Mouse (Mus musculus): ENCODE results near the gene Nr2c1. TPM values are rescaled to one million over a fixed set of nuclear protein-coding genes. Genes with fewer than 3 reads are reported as not detected.

The Nr2c1 gene
- polyA plus RNA-seq (2012; rRNA removed), result 5.1 and 6.1 TPM in 2 replicates

DNA sequence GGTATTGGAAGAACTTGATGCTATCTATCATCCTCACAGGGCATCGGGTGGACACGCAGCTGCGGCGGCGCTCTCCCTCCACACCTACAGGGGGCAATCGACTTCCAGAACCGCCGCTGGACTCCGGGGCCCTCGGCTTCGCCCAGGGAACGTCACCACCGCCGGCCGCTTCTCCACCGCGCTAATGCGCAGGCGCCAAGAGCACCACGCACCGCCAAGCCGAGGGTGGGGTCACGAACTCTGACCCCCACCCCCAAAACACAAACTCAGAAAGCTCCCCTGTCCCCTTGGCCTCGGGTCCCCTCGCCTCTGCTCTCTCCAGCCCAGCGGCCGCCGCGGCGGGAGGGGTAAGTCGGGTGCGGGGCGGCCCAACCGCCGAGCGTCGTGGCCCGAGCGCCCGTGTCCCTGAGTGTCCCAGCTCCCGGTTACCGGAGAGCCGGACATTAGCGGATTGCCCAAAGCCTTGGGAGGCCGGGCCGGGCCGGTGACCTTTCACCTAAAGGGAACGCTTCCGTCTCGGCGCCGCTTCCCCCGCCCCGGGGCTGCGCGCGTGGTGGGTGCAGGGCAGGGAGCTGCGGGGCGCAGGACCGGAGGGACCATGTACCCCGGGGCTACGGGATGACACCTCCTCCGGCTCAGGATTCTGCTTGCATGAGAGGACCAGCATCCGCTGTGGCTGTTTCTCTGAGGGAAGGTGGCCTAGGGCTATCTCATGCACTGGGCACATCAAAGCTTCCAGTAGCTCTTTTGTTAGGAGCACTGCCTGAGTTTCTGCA, at the start of gene Nr2c1:
Gene Nr2c1 (plus strand): TSS at position 268 of the 776 bp plus-strand sequence.

DNA sequence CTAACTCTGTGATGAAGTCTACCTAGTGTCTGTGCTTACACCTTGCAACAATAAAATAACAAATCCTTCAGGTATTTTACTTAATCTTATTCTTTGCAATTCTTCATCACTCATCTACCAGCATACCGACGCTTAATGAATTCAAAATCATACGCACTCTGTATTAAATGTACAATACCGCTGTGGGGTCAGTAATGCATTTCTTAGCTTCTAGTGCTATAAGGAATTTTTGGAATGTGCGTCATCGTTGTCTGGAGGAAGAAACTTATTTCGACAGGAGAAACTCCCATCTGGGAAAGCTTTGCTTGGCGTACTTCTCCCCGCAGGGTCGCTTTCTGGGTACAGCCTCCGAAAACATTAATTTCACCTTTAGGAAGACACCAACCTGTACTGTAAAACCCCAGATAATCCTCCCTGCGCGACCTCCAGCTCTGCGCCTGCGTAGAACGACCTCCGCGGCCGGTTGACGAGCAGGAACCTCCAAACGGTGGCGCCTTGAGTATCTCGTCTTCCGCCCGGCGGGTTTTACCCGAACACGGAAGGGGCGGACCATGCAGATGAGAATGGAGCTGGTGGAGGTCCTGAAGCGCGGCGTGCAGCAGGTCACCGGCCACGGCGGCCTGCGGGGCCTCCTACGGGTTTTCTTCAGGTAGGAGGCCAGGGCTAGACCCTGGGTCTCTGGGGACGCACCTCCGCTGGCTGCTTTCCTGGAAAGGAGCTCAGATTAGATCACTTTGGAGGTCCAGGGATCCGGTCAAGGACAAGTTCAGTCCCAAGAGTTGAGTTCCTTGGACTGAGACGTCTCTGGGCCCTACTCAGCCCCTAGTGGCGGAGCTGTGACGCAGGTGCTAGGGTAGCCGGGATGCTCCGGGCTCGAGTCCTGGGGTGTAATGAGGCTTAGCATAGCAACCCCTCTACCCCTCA, 50.9 kb downstream of the Nr2c1 start, which contains the start of gene Ndufa12:
Gene Ndufa12 (plus strand): TSS at position 239 of the 924 bp plus-strand sequence.

Other genes starting within 250 kb of the Nr2c1 start
- 6.0 and 6.5 TPM in 2 replicates for gene Vezt, start 112.2 kb upstream of the Nr2c1 start, polyA plus RNA-seq (2012; rRNA removed)
- gene Fgd6, start 112.0 kb upstream of the Nr2c1 start, polyA plus RNA-seq (2012; rRNA removed), result 3.0 and 3.2 TPM in 2 replicates
- 94.0 and 109 TPM in 2 replicates for gene Ndufa12, start 50.7 kb downstream of the Nr2c1 start, polyA plus RNA-seq (2012; rRNA removed)
- gene Gm4792, start 150.7 kb downstream of the Nr2c1 start, polyA plus RNA-seq (2012; rRNA removed), result not detected in 2 replicates
- 4.0 and 4.5 TPM in 2 replicates for gene Tmcc3, start 163.9 kb downstream of the Nr2c1 start, polyA plus RNA-seq (2012; rRNA removed)

All from liver, embryonic 18 days (tissue).